Mouse (Mus musculus) gastrocnemius, adult 8-10 months (tissue): ENCODE data around the gene Atp1b4. TPM values are rescaled to one million over a fixed set of nuclear protein-coding genes. Genes with fewer than 3 reads are reported as not detected.
"Not testable (repeated sequence)": the region's sequence is repeated elsewhere in the genome, so short reads cannot be mapped to it uniquely, and the experiment has no call there.

Source experiments
- DNase-seq, 2 experiments: peaks; one replicate each; pipeline ENCODE4 v3.0.0; 2022; ENCODE audit warnings: low spot score in 2 of 2
- total RNA-seq, 4 experiments: library from RNA; stranded (reverse); gene quantifications; 2 replicates each; pipeline ENCODE4 v1.2.4; 2022

Atp1b4 gene
- total RNA-seq: 1 to 10 TPM; 1.3 to 1.8 (median 1.7) TPM

DNA sequence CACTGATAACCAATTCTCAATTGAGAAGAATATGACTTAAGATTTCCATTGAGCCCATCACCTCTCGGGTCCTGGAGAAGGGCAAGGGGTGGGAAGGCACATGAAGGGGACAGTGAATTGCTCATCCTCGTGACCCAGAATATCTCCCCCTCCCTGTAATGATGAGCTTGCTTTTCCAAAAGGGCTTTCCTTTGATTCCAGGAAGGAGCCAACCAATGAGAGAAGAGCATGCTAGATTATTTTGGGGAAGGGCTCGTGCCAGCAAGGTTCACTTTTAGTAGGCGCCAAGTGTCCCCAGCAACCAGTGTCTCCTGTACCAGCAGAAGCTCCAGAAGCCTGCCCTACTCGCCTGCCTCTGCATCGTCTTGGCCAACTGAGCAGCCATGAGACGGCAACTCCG, at the start of gene Atp1b4:
Gene Atp1b4 (plus strand): TSS at position 301 of the 400 bp plus-strand sequence.
- DNase-seq: no peak

- DNase-seq: no peak
Observed at GRCm38 (mm10) chrX:38308597-38308996, 7.4 kb upstream of the Atp1b4 start.

GRCm38 (mm10) chrX:38311054-38311453, 4.9 kb upstream of the Atp1b4 start:
- DNase-seq: no peak

DNA sequence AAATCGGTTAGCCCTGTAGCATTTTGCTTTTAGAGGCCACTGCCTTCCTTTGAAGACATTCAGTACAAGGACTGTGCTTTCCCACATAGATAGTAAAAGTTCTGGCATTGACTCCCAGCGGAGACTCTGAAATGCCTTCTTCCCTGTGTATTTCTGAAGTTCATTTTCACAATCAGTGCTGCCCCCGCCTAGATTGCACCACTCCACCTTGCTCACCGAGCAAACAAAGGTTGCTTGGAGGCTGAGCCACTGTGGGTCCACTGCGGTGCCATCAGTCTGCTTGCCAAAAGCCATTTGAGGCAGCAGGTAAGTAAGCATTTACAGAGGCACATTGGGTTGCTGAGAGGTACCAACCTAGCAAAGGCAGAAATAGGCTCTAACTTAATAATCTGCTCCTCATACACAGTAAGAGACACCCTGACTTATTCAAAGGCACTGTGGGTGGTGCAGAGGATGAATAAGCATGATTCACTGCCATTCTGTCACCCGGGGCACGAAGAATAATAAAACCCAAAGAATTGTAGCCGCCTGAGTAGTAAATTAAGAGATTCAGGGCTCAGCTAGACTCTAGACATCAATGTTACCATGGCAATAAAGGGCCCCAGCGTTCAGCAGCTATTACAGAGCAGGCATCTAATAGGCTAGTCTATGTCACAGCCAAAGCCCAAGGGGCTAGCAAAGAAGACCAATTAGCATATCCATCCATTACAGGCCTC, 2.9 kb upstream of the Atp1b4 start:
- no peak for DNase-seq

- DNase-seq: peak; percentile 5 to 44
Observed at GRCm38 (mm10) chrX:38313626-38314210, 2.3 kb upstream of the Atp1b4 start.

DNA sequence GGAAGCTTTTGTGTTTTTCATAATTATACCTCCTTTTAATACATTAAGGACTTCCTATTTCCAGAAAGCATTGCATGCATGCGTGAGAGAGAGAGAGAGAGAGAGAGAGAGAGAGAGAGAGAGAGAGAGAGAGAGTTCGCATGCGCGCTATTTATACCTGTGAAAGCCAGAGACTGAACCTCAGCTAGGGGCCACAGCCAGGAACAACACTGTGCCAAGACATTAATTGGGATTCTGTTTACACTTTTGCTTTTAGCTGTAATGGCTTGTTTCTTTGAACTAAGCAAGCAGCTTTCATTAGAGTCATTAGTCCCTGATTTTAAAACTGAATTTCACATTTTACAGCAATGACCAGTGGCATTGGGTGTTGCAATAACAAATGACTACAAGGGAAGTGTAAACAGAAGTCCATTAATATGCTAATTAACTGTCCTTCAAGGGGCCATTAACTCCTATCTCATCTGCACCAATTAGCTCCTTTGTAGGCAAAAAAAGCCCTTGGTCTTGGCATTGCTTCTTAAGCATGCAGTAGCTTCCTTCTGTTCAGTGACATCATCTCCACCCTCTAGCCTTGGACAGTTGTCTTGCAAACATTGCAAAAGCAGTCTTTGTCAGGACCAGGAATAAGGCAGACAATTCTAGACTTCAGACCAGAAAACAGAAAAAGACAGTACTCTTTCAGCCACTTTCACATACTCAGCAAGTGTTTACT, 14.9 kb downstream of the Atp1b4 start:
- DNase-seq: no peak

GRCm38 (mm10) chrX:38334329-38335279, 18.6 kb downstream of the Atp1b4 start:
- no peak for DNase-seq

- DNase-seq: no peak
Observed at GRCm38 (mm10) chrX:38362016-38362415, 46.0 kb downstream of the Atp1b4 start.

GRCm38 (mm10) chrX:38364621-38365020, 48.6 kb downstream of the Atp1b4 start:
- not testable (repeated sequence) for DNase-seq

- DNase-seq: not testable (repeated sequence)
Observed at GRCm38 (mm10) chrX:38373169-38373568, 57.2 kb downstream of the Atp1b4 start.

Other genes starting within 250 kb of the Atp1b4 start
- not detected for gene Rhox10, start 249.7 kb upstream of the Atp1b4 start, total RNA-seq
- not detected for gene Rhox11, start 231.0 kb upstream of the Atp1b4 start, total RNA-seq
- gene Rhox12, start 205.3 kb upstream of the Atp1b4 start, total RNA-seq: not detected
- not detected for gene Rhox13, start 195.0 kb upstream of the Atp1b4 start, total RNA-seq
- 1 to 10 TPM; 5.2 to 6.9 (median 6.3) TPM for gene Zbtb33, start 126.4 kb upstream of the Atp1b4 start, total RNA-seq
- gene Tmem255a, start 63.7 kb upstream of the Atp1b4 start, total RNA-seq: under 1 TPM; 0.34 to 0.48 (median 0.42) TPM
- 10 to 100 TPM; 51.2 to 62.6 (median 56.5) TPM for gene Lamp2, start 140.3 kb downstream of the Atp1b4 start, total RNA-seq